8 mouse cellular contexts compared by ENCODE assay signal in the genomic region with DNA sequence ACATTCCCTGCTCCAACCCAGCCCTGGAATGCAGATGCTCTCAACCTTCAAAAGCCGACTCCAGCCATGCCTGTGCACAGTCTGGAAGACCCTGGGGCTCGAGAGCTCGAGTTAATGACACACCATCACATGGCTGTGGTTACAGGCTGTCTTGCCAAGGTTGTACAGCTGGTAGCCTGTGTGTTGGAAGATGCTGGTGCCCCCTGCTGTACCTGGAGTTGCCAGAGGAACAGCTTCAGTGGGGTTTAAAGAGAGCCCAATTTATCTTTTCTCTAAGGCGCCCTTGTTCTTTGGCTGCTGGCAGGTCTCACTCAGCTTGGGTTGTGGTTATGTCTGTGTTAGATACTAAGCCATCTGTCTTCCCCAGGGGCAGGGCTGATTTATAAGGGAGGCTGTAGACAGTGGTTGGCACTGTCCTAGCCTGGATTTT.
DNase-seq lines count a peak whose midpoint lies in the region; ATAC-seq lines count a peak whose summit lies in the region.

No protein-coding gene starts in this region.

- 20% methylated on average over 4 of the region's 4 CpGs for WGBS in embryonic facial prominence, embryonic 14.5 days
- WGBS in neural tube, embryonic 11.5 days: 45% methylated on average over 4 of the region's 4 CpGs

- no peak overlapping the region for H3K4me2 ChIP-seq in embryonic facial prominence, embryonic 14.5 days (ENCODE audit: low read depth, low read length)
- H3K4me2 ChIP-seq in neural tube, embryonic 11.5 days (ENCODE audit: low read depth): no peak overlapping the region

- no peaks in the 10 kb centered on the region for H3K9me3 ChIP-seq in embryonic facial prominence, embryonic 14.5 days (ENCODE audit: control insufficient read depth, low read length)
- H3K9me3 ChIP-seq in neural tube, embryonic 11.5 days (ENCODE audit: control insufficient read depth, low read length): no peaks in the 10 kb centered on the region

- peak; percentile 36 for DNase-seq in layer of hippocampus, adult 11-12 months (ENCODE audit: low spot score)
- DNase-seq in layer of hippocampus, adult 9-10 months (ENCODE audit: low spot score): no peak
- peak; percentile 83 for DNase-seq in embryonic facial prominence, embryonic 14.5 days (ENCODE audit: low spot score)
- DNase-seq in kidney, postnatal 10 days: peak; percentile 15
- peak; percentile 29 for DNase-seq in neural tube, embryonic 11.5 days (ENCODE audit: low spot score)
- no peak for DNase-seq in adrenal gland, postnatal 14 days
- DNase-seq in urinary bladder, postnatal 10 days (ENCODE audit: low spot score): no peak
- DNase-seq in adrenal gland, postnatal 36 days: no peak

- H3K27ac ChIP-seq in embryonic facial prominence, embryonic 14.5 days (replicated peaks; ENCODE audit: low read depth, low read length): 0 out of 2 replicates have a peak overlapping the region, but pooled peaks have one; percentile 5
- 0 out of 2 replicates have a peak overlapping the region, but pooled peaks have one; percentile 44 for H3K27ac ChIP-seq in neural tube, embryonic 11.5 days (ENCODE audit: low read depth, low read length)

- H3K4me3 ChIP-seq in embryonic facial prominence, embryonic 14.5 days (ENCODE audit: low read depth, low read length): no peak overlapping the region
- no peak overlapping the region for H3K4me3 ChIP-seq in neural tube, embryonic 11.5 days (ENCODE audit: low read depth, low read length)

- H3K4me1 ChIP-seq in embryonic facial prominence, embryonic 14.5 days (ENCODE audit: control insufficient read depth, insufficient read depth, low read length): peaks cover 16% of the 10 kb centered on the region; the same call in 1 of the 2 replicates
- no peaks in the 10 kb centered on the region for H3K4me1 ChIP-seq in neural tube, embryonic 11.5 days (ENCODE audit: control insufficient read depth, insufficient read depth, low read length)

- no peak overlapping the region for H3K9ac ChIP-seq in embryonic facial prominence, embryonic 14.5 days (ENCODE audit: low read depth, low read length)
- H3K9ac ChIP-seq in neural tube, embryonic 11.5 days (ENCODE audit: low read length): no peak overlapping the region

- H3K36me3 ChIP-seq in embryonic facial prominence, embryonic 14.5 days (ENCODE audit: control insufficient read depth, insufficient read depth, low read length): no peaks in the 10 kb centered on the region
- H3K36me3 ChIP-seq in neural tube, embryonic 11.5 days (ENCODE audit: control insufficient read depth, insufficient read depth, low read length): no peaks in the 10 kb centered on the region

- no peaks in the 10 kb centered on the region for H3K27me3 ChIP-seq in embryonic facial prominence, embryonic 14.5 days (replicated peaks; ENCODE audit: control insufficient read depth, insufficient read depth, low read length)
- H3K27me3 ChIP-seq in neural tube, embryonic 11.5 days (ENCODE audit: control insufficient read depth, insufficient read depth, low read length): no peaks in the 10 kb centered on the region

- peak; percentile 90 for ATAC-seq in embryonic facial prominence, embryonic 14.5 days (ENCODE audit: low read depth)
- ATAC-seq in neural tube, embryonic 11.5 days (ENCODE audit: insufficient read depth, low FRiP score, low TSS enrichment): peak; percentile 73

Comparison
In these comparisons a context has a peak if more than half of its experiments do, and no peak if none do; other contexts are left out.
1. DNase-seq: peak in layer of hippocampus, adult 11-12 months (single experiment), embryonic facial prominence, embryonic 14.5 days (single experiment), kidney, postnatal 10 days (single experiment) and neural tube, embryonic 11.5 days (single experiment); none in layer of hippocampus, adult 9-10 months (single experiment), adrenal gland, postnatal 14 days (single experiment), urinary bladder, postnatal 10 days (single experiment) and adrenal gland, postnatal 36 days (0 of 2).